Mouse (Mus musculus) thymus, postnatal 25 days (tissue): ENCODE results near the gene Stxbp1.
A peak's percentile ranks its signal among the peaks of the same experiment; 100 is the strongest.
"Not testable (repeated sequence)": the region's sequence is repeated elsewhere in the genome, so short reads cannot be mapped to it uniquely, and the experiment has no call there.

Experiments
- DNase-seq: peaks from one replicate; pipeline ENCODE4 v3.0.0; 2022

Stxbp1 gene

GRCm38 (mm10) chr2:32870275-32871100, 23.4 kb upstream of the Stxbp1 start:
- no peak for DNase-seq

DNA sequence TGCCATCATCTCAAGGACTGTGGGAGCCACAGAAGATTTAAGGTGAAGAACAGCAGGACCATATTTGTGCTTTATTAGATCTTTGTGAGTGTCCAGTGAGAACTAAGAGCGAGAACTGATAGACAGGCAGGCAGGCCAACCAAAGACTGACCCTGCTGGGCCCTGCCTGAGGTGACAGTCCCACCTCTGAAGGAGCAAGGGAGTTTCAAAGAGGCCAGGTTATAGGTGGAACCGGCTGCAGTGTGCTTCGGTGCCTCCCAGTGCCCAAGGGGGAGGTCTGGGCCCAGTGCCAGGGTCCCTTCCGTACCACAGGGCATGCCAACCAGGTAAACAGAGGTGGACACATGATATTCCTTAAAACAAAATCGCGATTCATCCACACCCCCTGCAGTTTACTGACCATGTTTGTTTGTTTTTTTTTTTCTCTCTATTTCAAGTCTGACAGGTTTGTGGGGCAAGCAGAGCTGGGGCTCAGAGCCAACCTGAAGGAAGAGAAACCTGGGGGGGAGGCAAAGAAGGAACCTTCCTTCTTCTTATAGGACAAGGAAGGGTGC, 22.8 kb upstream of the Stxbp1 start:
- DNase-seq, result no peak

GRCm38 (mm10) chr2:32867354-32867753, 20.3 kb upstream of the Stxbp1 start:
- DNase-seq, result no peak

- no peak for DNase-seq
Observed at GRCm38 (mm10) chr2:32864755-32865154, 17.7 kb upstream of the Stxbp1 start.

GRCm38 (mm10) chr2:32863317-32863716, 16.3 kb upstream of the Stxbp1 start:
- no peak for DNase-seq

GRCm38 (mm10) chr2:32860799-32861198, 13.8 kb upstream of the Stxbp1 start:
- no peak for DNase-seq

DNA sequence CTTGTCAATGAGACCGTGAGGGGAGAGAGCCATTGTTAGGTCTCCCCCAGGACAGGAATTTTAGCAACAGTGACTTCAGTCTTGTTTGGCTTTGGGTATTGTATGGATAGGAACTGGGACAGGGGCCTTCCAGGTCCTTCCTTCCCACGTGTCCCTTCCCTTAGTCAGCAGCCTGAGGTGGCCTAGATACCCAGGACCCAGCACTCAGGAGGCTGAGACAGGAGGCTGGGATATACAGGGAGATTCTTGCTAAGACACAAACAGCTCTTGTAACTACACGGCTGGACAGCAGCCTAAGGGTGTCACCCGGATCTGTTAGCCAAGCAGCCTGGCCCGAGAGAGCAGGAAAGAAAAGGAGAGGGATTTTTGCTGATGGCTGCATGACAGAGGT, 12.6 kb upstream of the Stxbp1 start:
- DNase-seq, result no peak

GRCm38 (mm10) chr2:32859010-32859621, 12.1 kb upstream of the Stxbp1 start:
- DNase-seq, result peak; percentile 72

GRCm38 (mm10) chr2:32857584-32857983, 10.5 kb upstream of the Stxbp1 start:
- DNase-seq, result peak; percentile 77

DNA sequence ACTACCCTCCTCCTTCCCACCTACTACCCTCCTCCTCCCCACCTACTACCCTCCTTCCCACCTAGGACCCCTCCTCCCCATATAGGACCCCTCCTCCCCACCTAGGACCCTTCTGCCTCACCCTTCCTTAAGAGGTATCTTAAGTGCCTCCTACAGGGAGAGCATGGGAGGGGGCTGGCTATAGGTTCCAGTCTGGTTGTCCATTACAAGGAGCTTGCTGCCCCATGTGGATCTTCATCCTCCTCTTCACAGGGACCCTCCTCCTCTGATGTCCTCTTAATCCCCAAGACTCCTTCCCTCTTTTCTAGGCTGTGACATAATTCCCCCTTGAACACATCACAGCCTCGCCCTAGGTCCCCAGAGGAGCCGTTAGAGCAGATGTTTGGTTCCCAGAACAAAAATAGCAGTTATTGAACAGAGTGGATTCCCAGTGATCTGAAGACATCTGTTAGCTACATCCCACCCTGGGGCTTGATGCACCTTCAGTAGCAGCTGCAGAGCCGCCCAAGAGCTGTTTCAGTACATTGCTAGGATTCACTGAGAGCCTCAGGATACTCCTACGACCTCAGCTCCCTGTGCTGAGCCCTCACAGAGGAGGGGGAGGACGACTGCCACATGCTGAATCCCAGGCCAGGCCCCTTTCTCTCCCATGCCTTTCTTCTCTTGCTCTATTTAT, 8.9 kb upstream of the Stxbp1 start:
- no peak for DNase-seq

DNA sequence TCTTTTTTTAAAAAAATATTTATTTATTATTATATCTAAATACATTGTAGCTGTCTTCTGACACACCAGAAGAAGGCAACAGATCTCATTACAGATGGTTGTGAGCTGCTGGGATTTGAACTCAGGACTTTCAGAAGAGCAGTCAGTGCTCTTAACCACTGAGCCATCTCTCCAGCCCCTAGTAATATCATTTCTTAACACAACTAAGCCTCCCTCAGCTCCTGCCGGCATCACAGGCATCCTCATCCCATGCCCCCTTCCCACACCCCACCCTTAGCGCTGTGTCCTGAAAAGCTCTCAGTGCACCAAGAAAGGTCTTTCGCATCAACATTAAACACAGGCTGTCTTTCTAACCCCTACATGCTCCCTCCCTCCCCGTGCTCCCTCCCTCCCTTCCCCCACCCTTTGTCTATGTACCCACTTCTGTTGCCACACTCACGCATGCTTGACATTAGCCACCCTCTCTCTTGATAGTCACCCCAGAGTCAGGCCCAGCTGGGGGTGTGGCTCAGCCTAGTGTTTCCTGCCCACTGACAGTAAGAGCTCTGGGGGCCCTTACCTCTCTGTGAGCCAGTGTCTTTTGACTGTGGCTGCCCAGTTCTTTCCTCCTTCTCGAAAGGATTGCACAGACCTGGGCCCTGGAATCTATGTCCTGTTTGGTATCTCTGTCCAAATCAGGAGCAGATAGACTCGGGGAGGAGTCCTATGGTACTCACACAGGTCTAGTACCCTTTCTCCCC, 8.2 kb upstream of the Stxbp1 start:
- no peak for DNase-seq

DNA sequence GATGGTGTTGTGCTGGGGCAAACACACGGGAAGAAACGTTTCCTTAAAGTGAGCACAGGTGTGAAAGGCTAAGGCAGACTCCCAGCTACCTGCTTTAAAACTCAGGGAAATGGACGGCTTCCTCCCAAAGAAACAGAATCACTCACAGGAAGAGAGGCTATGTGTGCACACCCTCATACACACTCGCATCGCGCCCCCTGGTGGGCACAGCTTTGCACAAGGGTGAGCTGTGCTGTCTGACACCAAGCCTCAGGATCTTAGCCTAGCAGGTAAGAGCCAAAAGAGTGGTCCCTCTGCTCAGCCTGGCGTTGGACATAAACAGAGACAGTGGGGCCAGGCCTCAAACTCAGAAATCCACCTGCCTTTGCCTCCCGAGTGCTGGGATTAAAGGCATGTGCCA, 7.2 kb upstream of the Stxbp1 start:
- peak; percentile 93 for DNase-seq

DNA sequence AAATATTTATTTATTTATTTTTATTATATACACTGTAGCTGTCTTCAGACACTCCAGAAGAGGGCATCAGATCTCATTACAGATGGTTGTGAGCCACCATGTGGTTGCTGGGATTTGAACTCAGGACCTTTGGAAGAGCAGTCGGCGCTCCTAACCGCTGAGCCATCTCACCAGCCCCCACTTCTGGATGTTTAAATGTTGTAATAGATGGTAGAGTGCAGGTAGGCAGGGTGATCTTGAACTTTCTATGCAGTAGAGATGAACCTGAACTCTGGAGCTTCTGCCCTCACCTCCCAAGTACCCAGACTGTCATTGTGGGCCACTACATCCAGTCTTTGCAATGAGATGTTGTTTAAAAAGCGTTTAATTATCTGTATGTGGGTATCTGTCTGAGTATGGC, 6.7 kb upstream of the Stxbp1 start:
- DNase-seq, result not testable (repeated sequence)

DNA sequence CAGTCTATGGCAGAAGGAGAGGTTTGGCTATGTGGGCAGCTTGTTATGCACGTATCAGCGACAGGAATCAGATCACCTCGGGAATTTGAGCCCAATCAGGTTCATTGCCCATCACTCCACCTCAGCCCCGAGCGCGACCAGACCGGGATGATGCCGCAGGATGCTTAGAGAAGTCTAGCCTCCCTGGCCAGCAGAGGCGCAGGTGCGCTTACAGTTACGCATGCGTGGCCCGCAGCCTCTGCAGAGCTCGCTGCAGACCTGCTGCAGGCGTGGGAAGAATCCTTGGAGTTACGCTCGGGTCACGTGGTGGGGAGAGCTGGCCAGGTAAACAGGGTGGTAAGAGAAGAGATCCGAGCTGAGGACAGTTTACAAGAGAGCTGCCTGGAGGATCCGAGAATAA, 5.1 kb upstream of the Stxbp1 start:
- DNase-seq, result peak; percentile 61

GRCm38 (mm10) chr2:32847468-32847821, 400 bp upstream of the Stxbp1 start:
- no peak for DNase-seq

DNA sequence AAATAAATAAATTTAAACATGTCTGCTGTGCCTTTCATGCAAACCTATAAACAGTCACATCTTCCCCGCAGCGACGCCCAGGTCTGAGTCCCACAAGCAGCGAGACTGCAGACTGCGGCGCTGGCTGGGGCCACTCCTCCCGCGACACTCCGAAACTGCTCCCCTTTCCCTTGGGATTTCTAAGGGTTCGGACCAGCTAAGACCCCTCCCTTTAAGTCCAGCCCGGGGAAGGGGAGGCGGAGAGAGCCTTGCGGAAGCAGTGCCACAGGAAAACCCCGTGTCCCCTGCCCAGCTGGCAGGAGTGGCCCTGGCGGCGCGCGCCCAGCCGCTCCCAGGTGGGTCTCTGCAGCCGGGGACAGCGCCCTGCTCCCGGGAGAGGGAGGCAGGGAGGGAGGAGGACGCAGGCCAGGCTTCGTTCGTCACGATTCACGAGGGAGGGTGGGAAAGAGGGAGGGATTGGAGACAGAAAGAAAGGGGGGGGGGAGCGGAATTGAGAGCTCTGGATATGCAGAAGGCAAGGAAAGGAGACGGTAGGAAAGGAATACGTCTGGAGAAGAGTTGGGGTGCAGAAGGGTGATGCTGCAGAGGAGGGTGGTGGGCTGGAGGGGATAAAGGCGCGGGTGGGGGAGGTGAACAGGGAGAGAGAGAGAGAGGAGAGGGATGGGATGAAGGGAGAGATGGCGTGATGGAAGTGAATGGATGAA, 792 bp downstream of the Stxbp1 start:
- peak; percentile 29 for DNase-seq

GRCm38 (mm10) chr2:32845572-32846100, 1.4 kb downstream of the Stxbp1 start:
- DNase-seq, result no peak

- DNase-seq, result peak; percentile 27
Observed at GRCm38 (mm10) chr2:32842558-32842957, 4.5 kb downstream of the Stxbp1 start.

DNA sequence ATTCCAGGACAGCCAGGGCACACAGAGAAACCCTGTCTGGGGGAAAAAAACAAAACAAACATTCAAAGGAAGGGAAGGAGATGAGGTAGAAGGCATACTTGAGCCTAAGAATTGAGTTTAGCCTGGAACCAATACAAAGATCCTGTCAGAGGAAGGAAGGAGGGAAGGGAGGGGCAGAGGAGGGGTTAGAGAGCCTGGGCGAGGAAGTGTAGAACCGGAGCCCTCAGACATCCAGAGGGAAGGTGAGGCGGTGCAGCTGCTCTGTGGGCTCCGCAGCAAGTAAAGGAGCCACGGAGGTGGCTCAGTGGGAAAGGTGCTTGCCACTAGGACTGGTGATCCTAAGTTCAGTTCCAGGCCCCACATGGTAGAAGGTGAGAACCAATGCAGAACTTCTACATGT, 5.9 kb downstream of the Stxbp1 start:
- no peak for DNase-seq

- no peak for DNase-seq
Observed at GRCm38 (mm10) chr2:32839261-32839660, 7.8 kb downstream of the Stxbp1 start.

GRCm38 (mm10) chr2:32838147-32838884, 8.7 kb downstream of the Stxbp1 start:
- no peak for DNase-seq
